In genomic region chr6:67535777-67536054, GRCm38 (mm10) we compare ENCODE assay signal across 8 mouse cellular contexts. TPM values are rescaled to one million over a fixed set of nuclear protein-coding genes. Genes with fewer than 3 reads are reported as not detected.
DNase-seq lines count a peak whose midpoint lies in the region; ATAC-seq lines count a peak whose summit lies in the region.

Gene Tacstd2 (minus strand): TSS chr6:67535796.

- H3K9me3 ChIP-seq in heart, embryonic 10.5 days, result no peaks in the 10 kb centered on the region
- H3K9me3 ChIP-seq in forebrain, embryonic 13.5 days (replicated peaks), result no peaks in the 10 kb centered on the region
- no peaks in the 10 kb centered on the region for H3K9me3 ChIP-seq in midbrain, embryonic 13.5 days

- no peaks in the 10 kb centered on the region for H3K36me3 ChIP-seq in heart, embryonic 10.5 days
- no peaks in the 10 kb centered on the region for H3K36me3 ChIP-seq in forebrain, embryonic 13.5 days (ENCODE audit: poor library complexity, severe bottlenecking)
- no peaks in the 10 kb centered on the region for H3K36me3 ChIP-seq in midbrain, embryonic 13.5 days

- H3K4me1 ChIP-seq in heart, embryonic 10.5 days, result peaks cover 17% of the 10 kb centered on the region
- peaks cover 17% of the 10 kb centered on the region for H3K4me1 ChIP-seq in forebrain, embryonic 13.5 days
- peaks cover 19% of the 10 kb centered on the region for H3K4me1 ChIP-seq in midbrain, embryonic 13.5 days (replicated peaks)

- DNase-seq in heart, embryonic 10.5 days (ENCODE audit: low spot score), result no peak
- no peak for DNase-seq in heart, adult 18-20 months
- peak; percentile 22 to 63 for DNase-seq in kidney, postnatal 25 days
- DNase-seq in adrenal gland, adult 18-20 months (ENCODE audit: low spot score in 2 of 2), result no peak
- no peak for DNase-seq in ovary, adult 18-20 months (ENCODE audit: low spot score)
- DNase-seq in left cerebral cortex, postnatal 25 days (ENCODE audit: low spot score in 2 of 2), result no peak

- peak within 1 kb of the TSS; percentile 61 for H3K4me3 ChIP-seq in heart, embryonic 10.5 days
- H3K4me3 ChIP-seq in forebrain, embryonic 13.5 days, result peak within 1 kb of the TSS; percentile 48
- peak within 1 kb of the TSS; percentile 48 for H3K4me3 ChIP-seq in midbrain, embryonic 13.5 days (replicated peaks)

- intact Hi-C loops in left cerebral cortex, postnatal 25 days (cut with DNase I), result loop anchor here (10.0 kb wide), 1 partner anchor 361 kb away; no protein-coding TSS in a partner anchor

- peak within 1 kb of the TSS; percentile 80 for H3K4me2 ChIP-seq in forebrain, embryonic 13.5 days
- peak within 1 kb of the TSS; percentile 74 for H3K4me2 ChIP-seq in midbrain, embryonic 13.5 days (replicated peaks)

- 5% methylated on average over 8 of the region's 8 CpGs for WGBS in heart, embryonic 10.5 days
- 4% methylated on average over 8 of the region's 8 CpGs for WGBS in forebrain, embryonic 13.5 days
- 4% methylated on average over 8 of the region's 8 CpGs for WGBS in midbrain, embryonic 13.5 days

- no peak within 1 kb of the TSS for H3K27ac ChIP-seq in heart, embryonic 10.5 days
- no peak within 1 kb of the TSS for H3K27ac ChIP-seq in forebrain, embryonic 13.5 days
- no peak within 1 kb of the TSS for H3K27ac ChIP-seq in midbrain, embryonic 13.5 days

- no peak within 1 kb of the TSS; the same call in none of the 2 replicates for H3K9ac ChIP-seq in forebrain, embryonic 13.5 days
- peak within 1 kb of the TSS; percentile 40; the same call in 1 of the 2 replicates for H3K9ac ChIP-seq in midbrain, embryonic 13.5 days (replicated peaks)

- no peak; the same call in 1 of the 2 replicates for ATAC-seq in forebrain, embryonic 13.5 days
- ATAC-seq in midbrain, embryonic 13.5 days, result no peak; the same call in 1 of the 2 replicates

- H3K27me3 ChIP-seq in heart, embryonic 10.5 days (ENCODE audit: insufficient read depth, poor library complexity, severe bottlenecking), result peaks cover 66% of the 10 kb centered on the region
- H3K27me3 ChIP-seq in forebrain, embryonic 13.5 days, result peaks cover 61% of the 10 kb centered on the region
- H3K27me3 ChIP-seq in midbrain, embryonic 13.5 days, result peaks cover 62% of the 10 kb centered on the region

RNA-seq across cellular contexts. Expression of gene Tacstd2, which starts in this region (rescaled TPM):
- 3.6 and 6.3 TPM in 2 replicates for polyA plus RNA-seq in heart, embryonic 10.5 days (2016; fragmentation: Nextera tagmentation; extraction: Ambion mirVana)
- total RNA-seq in heart, adult 18-20 months (2021), result under 1 TPM in 1 of 2 experiments, not detected in 1; 0.39 TPM
- 0.13 and 0.23 TPM in 2 replicates for polyA plus RNA-seq in forebrain, embryonic 13.5 days (2015; fragmentation: Nextera tagmentation; extraction: Ambion mirVana)
- 0.18 and 0.20 TPM in 2 replicates for polyA plus RNA-seq in midbrain, embryonic 13.5 days (2015; fragmentation: Nextera tagmentation; extraction: Ambion mirVana)
- total RNA-seq in adrenal gland, adult 18-20 months (2021), result not detected
- under 1 TPM in 1 of 2 experiments, not detected in 1; 0.18 TPM for total RNA-seq in left cerebral cortex, postnatal 25 days (2021)

Comparison
In these comparisons a context has a peak if more than half of its experiments do, and no peak if none do; other contexts are left out.
1. DNase-seq: peak in kidney, postnatal 25 days (2 of 2); none in heart, embryonic 10.5 days (single experiment), heart, adult 18-20 months (0 of 2), adrenal gland, adult 18-20 months (0 of 2), ovary, adult 18-20 months (single experiment) and left cerebral cortex, postnatal 25 days (0 of 2).
2. Peak in every context shown above with its lines, with median percentiles within 50 percentile points of each other: H3K4me3 ChIP-seq.